Mouse (Mus musculus) intestine, embryonic 14.5 days (tissue): ENCODE data around the gene Stau1. TPM values are rescaled to one million over a fixed set of nuclear protein-coding genes. Genes with fewer than 3 reads are reported as not detected.
A peak's percentile ranks its signal among the peaks of the same experiment; 100 is the strongest.
"Not testable (repeated sequence)": the region's sequence is repeated elsewhere in the genome, so short reads cannot be mapped to it uniquely, and the experiment has no call there.

Experiments used
- ATAC-seq: fragments of 200-750 bp; cut with Nextera tagmentation; replicated peaks from 2 replicates; pipeline ENCODE4 v1.8.0; 2017; ENCODE audit warnings: low read depth, moderate number of reproducible peaks, moderate TSS enrichment, moderate library complexity; ENCODE audit not compliant: low FRiP score, low TSS enrichment
- DNase-seq: peaks from one replicate; pipeline ENCODE4 v3.0.0-alpha.2; 2018; ENCODE audit warnings: low spot score
- H3K27ac ChIP-seq: fragments of 300-500 bp; sonication (generic); 2 replicates; pipeline ENCODE4 v1.5.1; 2014; ENCODE audit warnings: low read depth, mild to moderate bottlenecking, control low read depth
- H3K27me3 ChIP-seq: fragments of 300-500 bp; sonication (generic); replicated peaks from 2 replicates; pipeline ENCODE4 v1.6.1; 2014; ENCODE audit warnings: low read length, control low read depth; ENCODE audit not compliant: control insufficient read depth, insufficient read depth
- H3K36me3 ChIP-seq: fragments of 300-500 bp; sonication (generic); 2 replicates; pipeline ENCODE4 v1.6.1; 2014; ENCODE audit warnings: low read length, control low read depth; ENCODE audit not compliant: control insufficient read depth, insufficient read depth
- H3K4me1 ChIP-seq: fragments of 300-500 bp; sonication (generic); replicated peaks from 2 replicates; pipeline ENCODE4 v1.6.1; 2014; ENCODE audit warnings: low read length, control low read depth, mixed read lengths; ENCODE audit not compliant: control insufficient read depth, insufficient read depth
- H3K4me2 ChIP-seq: fragments of 300-500 bp; sonication (generic); 2 replicates; pipeline ENCODE4 v1.6.1; 2014; ENCODE audit warnings: low read length
- H3K4me3 ChIP-seq: fragments of 300-500 bp; sonication (generic); 2 replicates; pipeline ENCODE4 v1.5.1; 2014; ENCODE audit warnings: low read depth, low read length, control low read depth, mixed read lengths
- H3K9ac ChIP-seq: fragments of 300-500 bp; sonication (generic); 2 replicates; pipeline ENCODE4 v1.6.1; 2014; ENCODE audit warnings: mild to moderate bottlenecking, low read length
- H3K9me3 ChIP-seq: fragments of 300-500 bp; sonication (generic); 2 replicates; pipeline ENCODE4 v1.6.1; 2016; ENCODE audit warnings: low read length, control low read depth; ENCODE audit not compliant: control insufficient read depth
- WGBS: fragments of 180-500 bp; shearing (Covaris S2); extraction: QIAGEN DNeasy Blood & Tissue Kit; methylation state at CpG from one replicate; pipeline ENCODE4 v1.1.7; 2014; 5-methylcytosine and 5-hydroxymethylcytosine counted together
- polyA plus RNA-seq: library from polyadenylated mRNA; unstranded; fragments of >200 nt; fragmentation: Nextera tagmentation; extraction: Ambion mirVana; gene quantifications from 2 replicates; pipeline ENCODE4 v1.2.1, GENCODE M21; 2014

The Stau1 gene
- polyA plus RNA-seq, 1 experiment from 2014 or later = 68.8 TPM

- Histone ChIP-seq H3K36me3 (peaks cover 31% of the 10 kb centered on the region), H3K27ac (peak overlapping the region; percentile 83; the same call in 1 of the 2 replicates), H3K27me3 (no peaks in the 10 kb centered on the region), H3K4me1 (peaks cover 9% of the 10 kb centered on the region), H3K4me3 (peak overlapping the region; percentile 88), H3K9me3 (no peaks in the 10 kb centered on the region), H3K4me2 (peak overlapping the region; percentile 71), H3K9ac (peak overlapping the region; percentile 58)
- WGBS = under 1% methylated on average over 21 of the region's 21 CpGs
- ATAC-seq = peak; percentile 44
- DNase-seq = no peak
Measured at GRCm38 (mm10) chr2:167015382-167015718, 19.3 kb upstream of the Stau1 start.

DNA sequence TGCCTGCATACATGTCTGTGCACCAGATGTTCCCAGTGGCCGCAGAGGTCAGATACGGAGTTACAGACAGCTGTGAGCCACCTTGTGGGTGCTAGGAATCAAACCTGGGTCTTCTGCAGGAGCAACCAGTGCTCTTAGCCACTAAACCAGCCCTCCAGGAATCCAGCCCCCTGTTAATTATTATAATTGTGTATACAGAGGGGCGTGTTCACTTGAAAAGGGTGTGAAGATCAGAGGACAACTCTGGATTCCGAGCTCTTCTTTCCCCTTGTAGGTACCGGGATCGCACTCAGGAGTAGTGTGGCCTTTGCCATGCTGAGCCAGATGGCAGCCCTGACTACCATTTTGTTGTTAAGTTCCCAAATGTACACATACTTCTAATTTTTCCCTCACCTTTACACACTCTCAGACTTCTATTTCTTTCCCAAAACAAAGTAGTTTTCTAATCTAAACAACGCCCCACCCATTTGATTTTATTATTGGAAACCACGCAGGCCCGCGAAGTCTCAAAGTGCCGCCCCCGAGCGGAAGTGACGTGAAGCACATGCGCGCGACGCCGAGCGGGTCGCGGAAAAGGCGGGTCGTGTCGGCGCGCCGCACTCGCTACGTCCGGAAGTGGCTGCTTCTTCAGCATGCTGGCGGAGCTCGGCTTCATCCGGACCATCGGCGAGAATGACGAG lies 18.7 kb upstream of the Stau1 start, which contains the start of gene Ddx27:
Ddx27 (plus strand) TSS at position 492 of the 680 bp plus-strand sequence.
- peaks cover 26% of the 10 kb centered on the region for H3K36me3 ChIP-seq
- H3K4me3 ChIP-seq = peak within 1 kb of the TSS; percentile 88
- 2% methylated on average over 37 of the region's 37 CpGs for WGBS
- H3K4me1 ChIP-seq = peaks cover 9% of the 10 kb centered on the region
- H3K27me3 ChIP-seq = no peaks in the 10 kb centered on the region
- H3K27ac ChIP-seq = peak within 1 kb of the TSS; percentile 83
- DNase-seq (peak; percentile 96), ATAC-seq (peak; percentile 90)
- H3K9ac ChIP-seq = peak within 1 kb of the TSS; percentile 58
- peak within 1 kb of the TSS; percentile 71 for H3K4me2 ChIP-seq
- no peaks in the 10 kb centered on the region for H3K9me3 ChIP-seq

- no peak for ATAC-seq
- H3K4me1 ChIP-seq = no peaks in the 10 kb centered on the region
- H3K36me3 ChIP-seq = no peaks in the 10 kb centered on the region
- H3K9ac ChIP-seq = no peak overlapping the region
- 85% methylated on average over 3 of the region's 3 CpGs for WGBS
- DNase-seq = no peak
- no peak overlapping the region for H3K4me2 ChIP-seq
- H3K27me3 ChIP-seq = no peaks in the 10 kb centered on the region
- H3K4me3 ChIP-seq = no peak overlapping the region
- no peaks in the 10 kb centered on the region for H3K9me3 ChIP-seq
- H3K27ac ChIP-seq = no peak overlapping the region
Measured at GRCm38 (mm10) chr2:167010546-167010945, 14.4 kb upstream of the Stau1 start.

GRCm38 (mm10) chr2:167009483-167009882 lies 13.4 kb upstream of the Stau1 start:
- H3K4me3 ChIP-seq = no peak overlapping the region
- H3K27me3 ChIP-seq = no peaks in the 10 kb centered on the region
- no peaks in the 10 kb centered on the region for H3K36me3 ChIP-seq
- no peak overlapping the region for H3K27ac ChIP-seq
- ATAC-seq (no peak), DNase-seq (no peak)
- H3K4me1 ChIP-seq = no peaks in the 10 kb centered on the region
- no peak overlapping the region for H3K9ac ChIP-seq
- H3K4me2 ChIP-seq = no peak overlapping the region
- no peaks in the 10 kb centered on the region for H3K9me3 ChIP-seq
- WGBS = 69% methylated on average over 4 of the region's 4 CpGs

GRCm38 (mm10) chr2:167007565-167007964 lies 11.5 kb upstream of the Stau1 start:
- H3K9ac ChIP-seq, H3K9me3 ChIP-seq, H3K27ac ChIP-seq, ATAC-seq, H3K4me2 ChIP-seq, H3K27me3 ChIP-seq, H3K36me3 ChIP-seq, H3K4me3 ChIP-seq, DNase-seq, H3K4me1 ChIP-seq: not testable (repeated sequence)
- 67% methylated on average over 4 of the region's 4 CpGs for WGBS

GRCm38 (mm10) chr2:167007001-167007491 lies 10.9 kb upstream of the Stau1 start:
- Histone ChIP-seq H3K27ac (no peak overlapping the region), H3K9ac (no peak overlapping the region), H3K27me3 (no peaks in the 10 kb centered on the region), H3K4me2 (no peak overlapping the region), H3K9me3 (no peaks in the 10 kb centered on the region), H3K4me1 (no peaks in the 10 kb centered on the region), H3K4me3 (no peak overlapping the region), H3K36me3 (no peaks in the 10 kb centered on the region)
- ATAC-seq (no peak), DNase-seq (no peak)
- WGBS = 73% methylated on average over 13 of the region's 13 CpGs

GRCm38 (mm10) chr2:167006355-167006754 lies 10.3 kb upstream of the Stau1 start:
- no peak overlapping the region for H3K4me3 ChIP-seq
- H3K4me1 ChIP-seq = no peaks in the 10 kb centered on the region
- no peaks in the 10 kb centered on the region for H3K9me3 ChIP-seq
- H3K27ac ChIP-seq = no peak overlapping the region
- WGBS = 84% methylated on average over 2 of the region's 2 CpGs
- H3K36me3 ChIP-seq = no peaks in the 10 kb centered on the region
- no peaks in the 10 kb centered on the region for H3K27me3 ChIP-seq
- H3K4me2 ChIP-seq = no peak overlapping the region
- ATAC-seq (no peak), DNase-seq (no peak)
- H3K9ac ChIP-seq = no peak overlapping the region

DNA sequence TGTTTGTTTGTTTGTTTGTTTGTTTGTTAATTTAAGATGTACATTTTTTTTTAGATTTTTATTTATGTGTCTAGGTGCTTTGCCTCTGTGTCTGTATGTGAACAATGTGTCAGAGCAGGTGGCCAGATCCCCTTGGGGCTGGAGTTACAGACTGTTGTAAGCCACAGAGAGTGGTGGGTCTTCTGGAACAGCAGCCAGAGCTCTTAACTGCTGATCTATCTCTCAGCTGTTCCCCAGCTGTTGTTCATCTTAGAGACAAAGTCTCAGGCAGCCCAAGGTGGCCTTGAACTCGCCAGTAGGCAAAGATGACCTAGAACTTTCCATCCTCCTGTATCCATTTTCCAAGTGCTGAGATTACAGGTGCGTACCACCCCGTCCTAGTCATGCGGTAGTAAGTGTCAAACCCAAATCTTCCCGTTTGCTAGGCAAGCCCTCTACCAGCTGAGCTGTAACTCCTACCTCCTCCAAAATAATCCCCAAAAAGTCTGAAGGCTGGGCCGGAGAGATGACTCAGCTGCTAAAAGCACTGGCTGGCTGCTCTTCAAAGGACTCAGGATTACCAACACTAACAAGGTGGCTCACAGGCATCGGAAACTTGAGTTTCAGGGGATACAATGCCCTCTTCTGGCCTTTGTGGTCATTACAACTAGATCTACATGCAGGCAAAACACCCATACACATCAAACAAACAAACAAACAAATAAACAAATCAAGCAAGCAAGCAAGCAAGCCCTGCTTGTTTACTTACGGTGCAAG lies 8.2 kb upstream of the Stau1 start:
- no peak for ATAC-seq
- Histone ChIP-seq H3K27me3 (no peaks in the 10 kb centered on the region), H3K4me1 (no peaks in the 10 kb centered on the region), H3K4me2 (no peak overlapping the region), H3K4me3 (no peak overlapping the region), H3K9ac (no peak overlapping the region), H3K36me3 (no peaks in the 10 kb centered on the region), H3K27ac (no peak overlapping the region), H3K9me3 (no peaks in the 10 kb centered on the region)
- DNase-seq = peak; percentile 55
- WGBS = 43% methylated on average over 8 of the region's 8 CpGs
